ENCODE assay signal across 22 mouse cellular contexts in the genomic region with DNA sequence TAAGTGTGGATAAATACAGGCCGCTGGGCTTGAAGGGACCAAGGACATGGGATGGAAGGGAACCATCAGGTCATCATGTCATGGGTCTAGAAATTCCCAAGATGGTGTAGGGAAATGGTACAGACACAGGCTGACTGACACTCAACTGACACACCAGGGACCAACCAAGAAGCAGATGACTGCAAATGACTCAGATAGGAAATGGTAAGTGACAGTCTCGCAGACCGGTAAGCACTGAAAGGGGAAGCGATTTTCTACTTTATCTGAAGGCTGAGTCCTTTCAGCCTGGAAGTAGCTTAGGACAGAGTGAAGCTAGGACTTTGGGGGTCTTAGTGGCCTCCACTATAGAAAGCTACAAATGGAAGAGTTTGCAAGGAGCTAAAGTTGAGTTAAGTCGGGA.
DNase-seq lines count a peak whose midpoint lies in the region; ATAC-seq lines count a peak whose summit lies in the region.
"Had no signal": no experiment of that assay in that cellular context is flagged by ENCODE, and none has a peak within 500 bp of the region (broad histone marks: within the 10 kb centered on the region; RNA-seq: fewer than 3 reads in every experiment).

No protein-coding gene starts in this region.

- no peak overlapping the region for H3K27ac ChIP-seq in heart, embryonic 12.5 days (ENCODE audit: poor library complexity, severe bottlenecking)
- H3K27ac ChIP-seq: forebrain, embryonic 10.5 days; forebrain, embryonic 13.5 days; heart, adult 2 months; heart, embryonic 10.5 days; hindbrain, embryonic 12.5 days; hindbrain, embryonic 15.5 days had no signal

- 0 out of 2 replicates have a peak, but pooled peaks have one; percentile 21 for ATAC-seq in megakaryocyte, adult 5-6 weeks (ENCODE audit: poor library complexity, severe bottlenecking)
- no peak for ATAC-seq in megakaryocyte-erythroid progenitor cell, adult 5-6 weeks (replicated peaks; ENCODE audit: low FRiP score, low TSS enrichment, poor library complexity, severe bottlenecking)
- no peak for ATAC-seq in heart, embryonic 12.5 days (ENCODE audit: insufficient number of reproducible peaks, low FRiP score)
- ATAC-seq: forebrain, embryonic 13.5 days; forebrain, embryonic 16.5 days; intestine, postnatal 0 days had no signal

- H3K9ac ChIP-seq in heart, embryonic 12.5 days = no peak overlapping the region
- H3K9ac ChIP-seq: forebrain, embryonic 13.5 days; hindbrain, embryonic 12.5 days; hindbrain, embryonic 15.5 days had no signal

- DNase-seq in A20 (ENCODE audit: low read depth, low spot score) = peak; percentile 33
- peak; percentile 10 for DNase-seq in c-Kit-positive CD71-negative TER-119-negative erythroid progenitor cells, embryonic 14.5 days (ENCODE audit: low read depth)
- no peak for DNase-seq in layer of hippocampus, postnatal 10 days (ENCODE audit: low spot score in 2 of 2)
- DNase-seq: adrenal gland, adult 2 months; adrenal gland, postnatal 14 days; cerebellum, adult 11-12 months; cerebellum, adult 8-10 months; cerebellum, postnatal 10 days; cerebellum, postnatal 36 days; gastrocnemius, postnatal 10 days; heart, adult 2 months had no signal

- H3K27me3 ChIP-seq in heart, embryonic 12.5 days (replicated peaks) = peaks cover 15% of the 10 kb centered on the region; the same call in 1 of the 2 replicates

- 80% methylated on average over 5 of the region's 5 CpGs for WGBS in heart, embryonic 12.5 days

- no peak overlapping the region for H3K4me3 ChIP-seq in heart, embryonic 12.5 days
- H3K4me3 ChIP-seq: forebrain, embryonic 10.5 days; forebrain, embryonic 13.5 days; heart, adult 2 months; heart, embryonic 10.5 days; hindbrain, embryonic 12.5 days; hindbrain, embryonic 15.5 days had no signal

- 0 out of 2 replicates have a peak, but pooled peaks cover 3% of the 10 kb centered on the region for H3K4me1 ChIP-seq in heart, embryonic 12.5 days (replicated peaks)
- H3K4me1 ChIP-seq: hindbrain, embryonic 15.5 days had no signal

- no peaks in the 10 kb centered on the region for H3K36me3 ChIP-seq in heart, embryonic 12.5 days
- H3K36me3 ChIP-seq: forebrain, embryonic 10.5 days; G1E; heart, embryonic 10.5 days; hindbrain, embryonic 12.5 days; hindbrain, embryonic 15.5 days had no signal

- no peak overlapping the region for H3K4me2 ChIP-seq in heart, embryonic 12.5 days
- H3K4me2 ChIP-seq: forebrain, embryonic 13.5 days; hindbrain, embryonic 12.5 days; hindbrain, embryonic 15.5 days had no signal

- H3K9me3 ChIP-seq in heart, embryonic 12.5 days (replicated peaks) = no peaks in the 10 kb centered on the region
- H3K9me3 ChIP-seq: forebrain, embryonic 10.5 days; forebrain, embryonic 13.5 days; G1E; heart, embryonic 10.5 days; hindbrain, embryonic 12.5 days; hindbrain, embryonic 15.5 days had no signal

Comparison
In these comparisons a context has a peak if more than half of its experiments do, and no peak if none do; other contexts are left out.
1. DNase-seq: peak in A20 (single experiment) and c-Kit-positive CD71-negative TER-119-negative erythroid progenitor cells, embryonic 14.5 days (single experiment); none in layer of hippocampus, postnatal 10 days (0 of 2).